7 mouse cellular contexts compared by ENCODE assay signal in genomic region chr14:62761036-62761881, GRCm38 (mm10). TPM values are rescaled to one million over a fixed set of nuclear protein-coding genes. Genes with fewer than 3 reads are reported as not detected.
DNase-seq lines count a peak whose midpoint lies in the region; ATAC-seq and TF ChIP-seq lines count a peak whose summit lies in the region.

Gene Ints6, minus strand, starts transcription at chr14:62761169.

- H3K4me2 ChIP-seq in intestine, postnatal 0 days (replicated peaks; ENCODE audit: low read depth): peak within 1 kb of the TSS; percentile 97
- peak within 1 kb of the TSS; percentile 80 for H3K4me2 ChIP-seq in midbrain, embryonic 12.5 days (replicated peaks)

- H3K9me3 ChIP-seq in embryonic facial prominence, embryonic 10.5 days: no peaks in the 10 kb centered on the region
- H3K9me3 ChIP-seq in intestine, postnatal 0 days (ENCODE audit: control insufficient read depth): no peaks in the 10 kb centered on the region
- no peaks in the 10 kb centered on the region for H3K9me3 ChIP-seq in midbrain, embryonic 12.5 days

- H3K9ac ChIP-seq in intestine, postnatal 0 days (ENCODE audit: low read depth, low read length): peak within 1 kb of the TSS; percentile 99
- H3K9ac ChIP-seq in midbrain, embryonic 12.5 days (replicated peaks): peak within 1 kb of the TSS; percentile 95

- peak; percentile 98 for DNase-seq in adrenal gland, postnatal 10 days
- peak; percentile 99 for DNase-seq in embryonic facial prominence, embryonic 10.5 days (ENCODE audit: low spot score)
- peak; percentile 89 for DNase-seq in gonadal fat pad, adult 2 months (ENCODE audit: low read depth)
- DNase-seq in left cerebral cortex, postnatal 4 days: peak; percentile 99

- peak within 1 kb of the TSS; percentile 99 for H3K4me3 ChIP-seq in embryonic facial prominence, embryonic 10.5 days
- H3K4me3 ChIP-seq in intestine, postnatal 0 days (ENCODE audit: low read depth, low read length): peak within 1 kb of the TSS; percentile 95
- peak within 1 kb of the TSS; percentile 89 for H3K4me3 ChIP-seq in midbrain, embryonic 12.5 days
- H3K4me3 ChIP-seq in small intestine, adult 2 months (ENCODE audit: low read depth, low read length): peak within 1 kb of the TSS; percentile 77

- peak; percentile 98 for ATAC-seq in intestine, postnatal 0 days
- peak; percentile 94 for ATAC-seq in midbrain, embryonic 12.5 days (ENCODE audit: low FRiP score, low read depth)

- peak; percentile 100 for TF ChIP-seq POLR2A in small intestine, adult 2 months (IDR thresholded peaks at IDR 0.05; ENCODE audit: low read depth, low read length)

- WGBS in embryonic facial prominence, embryonic 10.5 days: under 1% methylated on average over 72 of the region's 72 CpGs
- under 1% methylated on average over 69 of the region's 72 CpGs for WGBS in intestine, postnatal 0 days
- under 1% methylated on average over 71 of the region's 72 CpGs for WGBS in midbrain, embryonic 12.5 days
- WGBS in small intestine, adult 2 months: under 1% methylated on average over 70 of the region's 72 CpGs

- intact Hi-C loops in left cerebral cortex, postnatal 4 days (cut with DNase I): loop anchor here (5.0 to 10.0 kb wide), 2 partner anchors 71 to 174 kb away; no protein-coding TSS in a partner anchor

- H3K4me1 ChIP-seq in embryonic facial prominence, embryonic 10.5 days: peaks cover 18% of the 10 kb centered on the region
- no peaks in the 10 kb centered on the region for H3K4me1 ChIP-seq in intestine, postnatal 0 days (replicated peaks; ENCODE audit: control insufficient read depth, insufficient read depth, low read length)
- peaks cover 15% of the 10 kb centered on the region for H3K4me1 ChIP-seq in midbrain, embryonic 12.5 days
- H3K4me1 ChIP-seq in small intestine, adult 2 months (ENCODE audit: control insufficient read depth, insufficient read depth, insufficient read length, low read length): no peaks in the 10 kb centered on the region; the same call in 1 of the 2 replicates

- no peaks in the 10 kb centered on the region for H3K27me3 ChIP-seq in embryonic facial prominence, embryonic 10.5 days (replicated peaks; ENCODE audit: low read depth, poor library complexity, severe bottlenecking)
- H3K27me3 ChIP-seq in intestine, postnatal 0 days (replicated peaks; ENCODE audit: control insufficient read depth, insufficient read depth, low read length): no peaks in the 10 kb centered on the region
- H3K27me3 ChIP-seq in midbrain, embryonic 12.5 days: no peaks in the 10 kb centered on the region
- no peaks in the 10 kb centered on the region for H3K27me3 ChIP-seq in small intestine, adult 2 months (ENCODE audit: control insufficient read depth, insufficient read depth, low read length)

- H3K36me3 ChIP-seq in embryonic facial prominence, embryonic 10.5 days (replicated peaks): peaks cover 25% of the 10 kb centered on the region
- no peaks in the 10 kb centered on the region for H3K36me3 ChIP-seq in intestine, postnatal 0 days (ENCODE audit: control insufficient read depth, insufficient read depth)
- peaks cover 8% of the 10 kb centered on the region; the same call in 1 of the 2 replicates for H3K36me3 ChIP-seq in midbrain, embryonic 12.5 days
- peaks cover 3% of the 10 kb centered on the region; the same call in 1 of the 2 replicates for H3K36me3 ChIP-seq in small intestine, adult 2 months (ENCODE audit: control insufficient read depth, insufficient read depth, low read length)

- peak within 1 kb of the TSS; percentile 98 for H3K27ac ChIP-seq in embryonic facial prominence, embryonic 10.5 days (replicated peaks)
- peak within 1 kb of the TSS; percentile 99 for H3K27ac ChIP-seq in intestine, postnatal 0 days (ENCODE audit: low read depth, low read length)
- H3K27ac ChIP-seq in midbrain, embryonic 12.5 days (replicated peaks): peak within 1 kb of the TSS; percentile 96
- H3K27ac ChIP-seq in small intestine, adult 2 months (ENCODE audit: insufficient read depth, low read depth, low read length): peak within 1 kb of the TSS; percentile 95

- peak; percentile 25 for TF ChIP-seq CTCF in intestine, postnatal 0 days (IDR thresholded peaks at IDR 0.05; ENCODE audit: low read depth)
- TF ChIP-seq CTCF in small intestine, adult 2 months (IDR thresholded peaks at IDR 0.05; ENCODE audit: extremely low read depth, insufficient read length, insufficient replicate concordance, low read depth, low read length): no peak

RNA-seq across cellular contexts. Expression of gene Ints6, which starts in this region (rescaled TPM):
- total RNA-seq in adrenal gland, postnatal 10 days (2021): 10 to 100 TPM; 38.5 to 50.5 TPM
- 19.9 and 20.5 TPM in 2 replicates for polyA plus RNA-seq in embryonic facial prominence, embryonic 10.5 days (2016; fragmentation: Nextera tagmentation; extraction: Ambion mirVana)
- polyA plus RNA-seq in gonadal fat pad, adult 2 months (2012; rRNA removed): 3.6 and 8.2 TPM in 2 replicates
- polyA plus RNA-seq in intestine, postnatal 0 days (2015; fragmentation: Nextera tagmentation; extraction: Ambion mirVana): 6.5 and 8.5 TPM in 2 replicates
- 10 to 100 TPM; 35.8 to 37.6 TPM for total RNA-seq in left cerebral cortex, postnatal 4 days (2021)
- polyA plus RNA-seq in midbrain, embryonic 12.5 days (2016; fragmentation: Nextera tagmentation; extraction: Ambion mirVana): 24.2 and 24.8 TPM in 2 replicates
- polyA plus RNA-seq in small intestine, adult 2 months (2012; rRNA removed): 2.7 and 5.9 TPM in 2 replicates

Comparison
In these comparisons a context has a peak if more than half of its experiments do, and no peak if none do; other contexts are left out.
1. Peak in every context shown above with its lines: DNase-seq, ATAC-seq, H3K4me3 ChIP-seq and H3K27ac ChIP-seq.